ENCODE assay signal across 8 mouse cellular contexts in genomic region chr12:76195912-76196708, GRCm38 (mm10). TPM values are rescaled to one million over a fixed set of nuclear protein-coding genes. Genes with fewer than 3 reads are reported as not detected.
DNase-seq lines count a peak whose midpoint lies in the region; ATAC-seq and TF ChIP-seq lines count a peak whose summit lies in the region.

No protein-coding gene starts in this region.

- no peak for TF ChIP-seq POLR2A in cortical plate, adult 2 months (IDR thresholded peaks at IDR 0.05; ENCODE audit: extremely low read depth, insufficient read depth, low read length)

- peak; percentile 22 for DNase-seq in adipocyte (ENCODE audit: low spot score)
- peak; percentile 41 to 68 for DNase-seq in gastrocnemius, adult 8-10 months (ENCODE audit: low spot score in 2 of 2)
- DNase-seq in left cerebral cortex, adult 18-20 months (ENCODE audit: low spot score in 2 of 2): peak; percentile 56 to 57
- DNase-seq in lung, postnatal 4 days: peak; percentile 92
- DNase-seq in retina, postnatal 7 days (ENCODE audit: low read depth, low spot score): peak; percentile 51
- peak; percentile 84 to 87 for DNase-seq in urinary bladder, adult 18-20 months (ENCODE audit: low spot score in 2 of 2)

- 1% methylated on average over 22 of the region's 22 CpGs for WGBS in hindbrain, embryonic 16.5 days

- H3K36me3 ChIP-seq in hindbrain, embryonic 16.5 days (ENCODE audit: control insufficient read depth, insufficient read depth, low read length): no peaks in the 10 kb centered on the region

- H3K4me3 ChIP-seq in cortical plate, adult 2 months (ENCODE audit: insufficient read depth, low read length): peak overlapping the region; percentile 7
- peak overlapping the region; percentile 40 for H3K4me3 ChIP-seq in hindbrain, embryonic 16.5 days (ENCODE audit: low read length)

- H3K4me1 ChIP-seq in cortical plate, adult 2 months (ENCODE audit: control insufficient read depth, insufficient read depth, low read length): 0 out of 2 replicates have a peak, but pooled peaks cover 1% of the 10 kb centered on the region
- peaks cover 2% of the 10 kb centered on the region for H3K4me1 ChIP-seq in hindbrain, embryonic 16.5 days (ENCODE audit: control insufficient read depth, insufficient read depth, low read depth, low read length)

- H3K9me3 ChIP-seq in hindbrain, embryonic 16.5 days (ENCODE audit: control insufficient read depth, low read length): no peaks in the 10 kb centered on the region

- TF ChIP-seq CTCF in cortical plate, adult 2 months (IDR thresholded peaks at IDR 0.05; ENCODE audit: extremely low read depth, insufficient read depth, low read length): no peak

- H3K27ac ChIP-seq in cortical plate, adult 2 months (ENCODE audit: insufficient read depth, low read length): no peak overlapping the region
- H3K27ac ChIP-seq in hindbrain, embryonic 16.5 days (ENCODE audit: low read depth, low read length): peak overlapping the region; percentile 41; the same call in 1 of the 2 replicates

- H3K9ac ChIP-seq in hindbrain, embryonic 16.5 days (ENCODE audit: low read depth, low read length): peak overlapping the region; percentile 11

- peak overlapping the region; percentile 89 for H3K4me2 ChIP-seq in hindbrain, embryonic 16.5 days (ENCODE audit: low read length)

- peak; percentile 81 for ATAC-seq in hindbrain, embryonic 16.5 days

- no peaks in the 10 kb centered on the region for H3K27me3 ChIP-seq in hindbrain, embryonic 16.5 days (replicated peaks; ENCODE audit: control insufficient read depth, insufficient read depth, low read length)

RNA-seq across cellular contexts. Expression of gene Esr2, which starts 19.1 kb away (rescaled TPM):
- polyA plus RNA-seq in cortical plate, adult 2 months (2012; rRNA removed): 0.19 and 0.25 TPM in 2 replicates
- total RNA-seq in gastrocnemius, adult 8-10 months (2022): under 1 TPM in 3 of 4 experiments, not detected in 1; 0.11 to 0.29 (median 0.27) TPM
- 0.30 and 0.34 TPM in 2 replicates for polyA plus RNA-seq in hindbrain, embryonic 16.5 days (2015; fragmentation: Nextera tagmentation; extraction: Ambion mirVana)
- under 1 TPM; 0.44 to 0.45 TPM for total RNA-seq in left cerebral cortex, adult 18-20 months (2021)

RNA-seq across cellular contexts. Expression of gene Tex21, which starts 50.4 kb away (rescaled TPM):
- polyA plus RNA-seq in cortical plate, adult 2 months (2012; rRNA removed): not detected in 2 replicates
- total RNA-seq in gastrocnemius, adult 8-10 months (2022): not detected
- not detected in 2 replicates for polyA plus RNA-seq in hindbrain, embryonic 16.5 days (2015; fragmentation: Nextera tagmentation; extraction: Ambion mirVana)
- total RNA-seq in left cerebral cortex, adult 18-20 months (2021): not detected

RNA-seq across cellular contexts. Expression of gene Mthfd1, which starts 59.0 kb away (rescaled TPM):
- 33.2 and 35.7 TPM in 2 replicates for polyA plus RNA-seq in cortical plate, adult 2 months (2012; rRNA removed)
- total RNA-seq in gastrocnemius, adult 8-10 months (2022): 10 to 100 TPM; 29.3 to 37.6 (median 32.7) TPM
- 37.8 and 38.9 TPM in 2 replicates for polyA plus RNA-seq in hindbrain, embryonic 16.5 days (2015; fragmentation: Nextera tagmentation; extraction: Ambion mirVana)
- 10 to 100 TPM; 36.6 to 38.1 TPM for total RNA-seq in left cerebral cortex, adult 18-20 months (2021)

Comparison
In these comparisons a context has a peak if more than half of its experiments do, and no peak if none do; other contexts are left out.
1. DNase-seq: peak in every context shown above with its lines; median percentile 92 in lung, postnatal 4 days; 86 in urinary bladder, adult 18-20 months; 56 in left cerebral cortex, adult 18-20 months; 54 in gastrocnemius, adult 8-10 months; 51 in retina, postnatal 7 days; 22 in adipocyte.